Mouse (Mus musculus): Measurements from ENCODE around the gene Dis3l2. TPM values are rescaled to one million over a fixed set of nuclear protein-coding genes. Genes with fewer than 3 reads are reported as not detected.

Dis3l2 gene
- total RNA-seq (2021) = 10 to 100 TPM; 11.1 to 12.0 TPM
- long read RNA-seq, experiment 1, partial matches to known transcripts = 2 of 5 reads
- long read RNA-seq, experiment 1, other reads (novel, unspliced or antisense) = 1 of 5 reads
- long read RNA-seq, experiment 2, partial matches to known transcripts = 3 of 10 reads
- long read RNA-seq, experiment 2, other reads (novel, unspliced or antisense) = 2 of 10 reads

DNA sequence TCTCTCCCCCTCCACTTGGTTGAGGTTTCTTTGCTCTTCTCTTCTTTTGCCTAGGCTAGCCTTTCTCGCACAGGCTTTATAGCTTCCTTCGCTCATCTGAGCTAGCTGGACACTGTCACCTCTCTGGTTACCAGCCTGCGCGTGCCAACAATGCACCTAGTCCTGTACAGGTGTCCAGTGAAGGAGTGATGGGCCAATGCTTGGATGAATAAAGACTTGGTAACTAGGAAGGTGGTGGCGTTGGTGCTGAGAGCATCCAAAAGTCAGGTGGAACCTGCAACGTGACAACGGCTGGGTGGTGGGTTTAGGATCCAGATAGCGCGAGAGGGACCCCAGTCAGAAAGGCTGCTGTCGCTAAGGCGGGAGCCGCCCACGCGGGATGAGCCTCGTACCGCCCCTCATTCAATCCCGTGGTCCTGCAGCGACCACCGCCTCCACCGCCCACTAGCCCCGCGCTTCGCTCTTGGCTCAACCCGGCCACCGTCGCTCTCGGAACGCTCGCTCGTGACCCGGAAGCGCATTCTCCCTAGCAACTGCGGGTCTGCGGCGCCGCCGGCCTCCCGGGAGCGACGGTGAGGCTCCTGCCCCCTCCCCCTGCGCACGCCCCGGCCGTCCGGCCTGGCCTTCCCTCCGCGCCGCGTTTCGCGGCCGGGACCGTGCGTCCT lies at the start of gene Dis3l2:
Gene Dis3l2 (plus strand): TSS at position 509 of the 665 bp plus-strand sequence.
- peak; percentile 88 for DNase-seq
- intact Hi-C loops (cut with DNase I; ENCODE audit: low total_unique reads) = no loop called here

GRCm38 (mm10) chr1:86657071-86657470 lies 46.5 kb upstream of the Dis3l2 start:
- intact Hi-C loops (cut with DNase I; ENCODE audit: low total_unique reads) = no loop called here
- DNase-seq = no peak

- intact Hi-C loops (cut with DNase I; ENCODE audit: low total_unique reads) = loop anchor here (5.0 to 10.0 kb wide), 2 partner anchors 377 to 520 kb away; partner anchors contain the start of gene Prss56
- no peak for DNase-seq
Observed at GRCm38 (mm10) chr1:86665091-86665490, 38.5 kb upstream of the Dis3l2 start.

- intact Hi-C loops (cut with DNase I; ENCODE audit: low total_unique reads) = loop anchor here (5.0 to 10.0 kb wide), 2 partner anchors 373 to 515 kb away; partner anchors contain the start of gene Prss56
- peak; percentile 84 for DNase-seq
Observed at GRCm38 (mm10) chr1:86669552-86670273, 33.9 kb upstream of the Dis3l2 start.

DNA sequence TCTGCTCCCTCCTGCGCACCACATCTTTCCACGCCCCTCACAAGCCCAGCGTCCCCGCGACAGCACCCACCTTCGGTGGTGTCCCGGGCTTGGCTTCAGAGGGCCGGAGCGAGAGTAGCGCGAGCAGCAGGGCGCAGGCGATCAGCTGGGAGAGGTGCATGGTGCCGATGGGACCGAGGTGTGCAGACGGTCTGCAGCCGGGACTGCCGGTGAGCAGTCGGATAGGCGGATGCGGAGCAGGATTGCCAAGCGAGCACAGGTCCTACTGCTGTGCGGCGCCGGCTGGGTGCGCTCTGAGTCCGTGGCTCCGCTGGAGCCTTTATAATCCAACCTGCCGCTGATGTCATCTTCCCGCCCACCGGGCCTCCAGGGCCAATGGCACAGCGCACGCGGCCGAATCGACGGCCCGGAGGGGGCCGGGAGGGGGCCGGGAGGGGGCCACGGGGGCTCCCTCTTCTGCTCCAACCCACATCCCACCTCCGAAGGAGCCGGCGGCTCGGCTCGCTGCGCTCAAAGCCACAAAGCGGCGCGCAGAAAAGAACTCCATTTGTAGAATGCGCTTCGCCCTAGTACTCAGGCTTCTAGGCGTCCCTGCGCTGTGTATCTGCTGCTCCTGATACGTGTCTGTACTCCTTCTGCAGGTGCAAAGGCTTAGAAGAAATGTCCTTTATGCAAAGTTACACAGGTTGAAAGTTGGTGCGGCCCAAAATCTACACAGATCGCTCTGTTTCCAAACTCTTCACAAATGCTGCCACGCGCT lies 33.1 kb upstream of the Dis3l2 start, which contains the start of gene Nppc:
Gene Nppc (minus strand): TSS at position 293 of the 760 bp plus-strand sequence.
- peak; percentile 73 for DNase-seq
- intact Hi-C loops (cut with DNase I; ENCODE audit: low total_unique reads) = no loop called here

DNA sequence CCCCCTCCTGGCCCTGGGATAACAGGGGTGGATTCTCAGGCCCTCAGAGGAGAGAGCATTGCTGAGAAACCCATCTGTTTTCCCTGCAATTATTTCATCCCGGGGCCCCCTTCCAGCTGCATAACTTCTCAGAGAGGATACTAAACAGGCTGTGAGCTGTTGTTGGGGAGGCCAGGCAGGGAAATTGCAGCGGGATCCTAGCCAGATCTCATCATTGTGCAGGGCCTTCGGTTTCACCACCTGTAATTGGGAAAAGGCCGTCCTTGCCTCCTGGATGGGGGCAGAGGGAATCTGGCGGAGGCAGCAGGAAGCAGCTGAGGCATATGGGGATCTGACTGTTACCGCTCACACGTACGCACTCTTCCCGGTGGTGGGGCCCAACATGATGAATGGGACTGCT lies 29.2 kb upstream of the Dis3l2 start:
- intact Hi-C loops (cut with DNase I; ENCODE audit: low total_unique reads) = no loop called here

DNA sequence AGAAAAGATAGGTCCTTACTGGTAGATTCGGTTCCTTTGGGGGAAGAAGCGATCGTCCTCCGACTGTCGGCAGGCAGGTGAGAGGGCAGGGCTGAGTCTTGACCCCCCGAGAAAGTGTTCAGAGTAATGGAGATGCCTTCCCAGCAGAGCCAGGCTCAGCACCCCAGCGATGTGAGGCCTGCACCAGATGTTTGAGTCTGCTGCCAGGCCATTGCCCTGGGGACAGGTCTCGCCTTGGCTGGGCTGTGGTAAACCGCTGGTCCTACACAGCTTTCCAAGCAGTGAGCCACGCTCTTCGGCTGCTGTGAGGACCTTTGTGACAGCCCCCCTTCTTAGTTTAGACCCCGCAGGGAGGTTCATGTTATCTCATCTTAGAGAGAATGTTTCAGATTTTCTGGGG lies 28.5 kb upstream of the Dis3l2 start:
- intact Hi-C loops (cut with DNase I; ENCODE audit: low total_unique reads) = no loop called here

More for the DNA sequence above, 29.2 kb upstream of the Dis3l2 start:
- DNase-seq = peak; percentile 49

DNA sequence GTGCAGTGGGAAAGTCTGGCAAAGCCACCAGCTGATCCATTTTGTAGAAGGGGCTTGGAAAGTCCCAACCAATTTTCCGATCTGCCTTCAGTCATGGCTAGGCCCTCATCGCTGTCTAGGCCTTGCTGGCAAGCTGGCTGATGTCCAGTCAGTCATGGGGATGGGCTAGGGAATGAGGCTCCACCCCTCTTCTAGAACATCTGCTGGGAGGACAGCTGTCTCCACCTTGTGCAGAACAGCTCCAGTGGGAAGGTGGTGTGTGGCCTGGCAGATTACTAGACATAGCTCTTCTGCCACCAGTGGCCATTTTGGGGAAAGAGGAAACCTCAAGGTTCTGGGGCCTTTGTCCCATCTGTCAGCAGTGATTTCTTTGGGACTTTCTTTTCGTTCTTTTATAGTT lies 26.0 kb upstream of the Dis3l2 start:
- peak; percentile 29 for DNase-seq
- intact Hi-C loops (cut with DNase I; ENCODE audit: low total_unique reads) = no loop called here

More for the DNA sequence above, 28.5 kb upstream of the Dis3l2 start:
- peak; percentile 74 for DNase-seq

GRCm38 (mm10) chr1:86678667-86679066 lies 24.9 kb upstream of the Dis3l2 start:
- no peak for DNase-seq
- intact Hi-C loops (cut with DNase I; ENCODE audit: low total_unique reads) = no loop called here

GRCm38 (mm10) chr1:86687236-86687635 lies 16.4 kb upstream of the Dis3l2 start:
- intact Hi-C loops (cut with DNase I; ENCODE audit: low total_unique reads) = no loop called here
- no peak for DNase-seq

- intact Hi-C loops (cut with DNase I; ENCODE audit: low total_unique reads) = no loop called here
Observed at GRCm38 (mm10) chr1:86691027-86691426, 12.6 kb upstream of the Dis3l2 start.

GRCm38 (mm10) chr1:86696948-86697347 lies 6.7 kb upstream of the Dis3l2 start:
- DNase-seq = no peak
- intact Hi-C loops (cut with DNase I; ENCODE audit: low total_unique reads) = no loop called here

More at GRCm38 (mm10) chr1:86691027-86691426, 12.6 kb upstream of the Dis3l2 start:
- no peak for DNase-seq

DNA sequence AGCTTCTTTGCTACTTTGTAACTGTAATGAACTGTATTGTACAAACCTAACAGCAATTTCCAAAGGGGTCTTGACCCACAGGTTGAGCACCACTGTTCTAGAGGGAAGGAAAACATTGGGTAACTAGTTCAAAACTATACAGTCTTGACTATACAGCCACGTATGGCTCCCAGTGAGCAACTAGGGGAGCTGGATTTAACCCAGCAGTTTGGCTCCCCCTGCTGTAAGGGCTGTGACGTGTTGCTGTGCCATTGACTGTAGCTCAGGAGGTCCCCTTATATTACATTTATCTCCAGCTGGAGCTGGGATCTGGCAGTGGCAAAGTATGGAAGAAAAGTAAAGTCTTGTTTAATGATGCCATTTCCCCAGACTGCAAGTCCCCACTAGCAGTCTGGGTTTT lies 4.9 kb upstream of the Dis3l2 start:
- DNase-seq = no peak
- intact Hi-C loops (cut with DNase I; ENCODE audit: low total_unique reads) = no loop called here

- intact Hi-C loops (cut with DNase I; ENCODE audit: low total_unique reads) = no loop called here
Observed at GRCm38 (mm10) chr1:86699346-86700136, 4.1 kb upstream of the Dis3l2 start.

DNA sequence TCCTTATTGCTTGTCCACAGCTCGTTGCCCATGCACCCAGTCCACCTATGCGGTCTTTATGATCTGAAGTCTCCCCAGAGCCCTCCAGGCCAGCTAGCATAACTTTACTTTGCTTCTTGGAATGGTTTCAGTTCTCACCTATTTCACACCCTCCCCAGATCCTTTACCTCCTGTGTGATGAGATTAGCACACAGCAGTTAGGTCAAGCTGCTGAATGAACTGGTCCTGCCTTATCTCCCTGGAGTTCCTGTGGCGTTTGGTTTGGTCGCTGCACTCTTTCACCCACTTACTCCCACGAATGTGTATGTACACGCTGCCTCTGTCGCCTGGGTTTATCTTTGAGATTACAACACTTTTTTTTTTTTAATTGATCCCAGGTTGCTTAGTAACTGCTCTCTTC lies 3.2 kb upstream of the Dis3l2 start:
- DNase-seq = no peak
- intact Hi-C loops (cut with DNase I; ENCODE audit: low total_unique reads) = no loop called here

More at GRCm38 (mm10) chr1:86699346-86700136, 4.1 kb upstream of the Dis3l2 start:
- no peak for DNase-seq

- no peak for DNase-seq
- intact Hi-C loops (cut with DNase I; ENCODE audit: low total_unique reads) = no loop called here
Observed at GRCm38 (mm10) chr1:86703965-86704326, 338 bp downstream of the Dis3l2 start.

DNA sequence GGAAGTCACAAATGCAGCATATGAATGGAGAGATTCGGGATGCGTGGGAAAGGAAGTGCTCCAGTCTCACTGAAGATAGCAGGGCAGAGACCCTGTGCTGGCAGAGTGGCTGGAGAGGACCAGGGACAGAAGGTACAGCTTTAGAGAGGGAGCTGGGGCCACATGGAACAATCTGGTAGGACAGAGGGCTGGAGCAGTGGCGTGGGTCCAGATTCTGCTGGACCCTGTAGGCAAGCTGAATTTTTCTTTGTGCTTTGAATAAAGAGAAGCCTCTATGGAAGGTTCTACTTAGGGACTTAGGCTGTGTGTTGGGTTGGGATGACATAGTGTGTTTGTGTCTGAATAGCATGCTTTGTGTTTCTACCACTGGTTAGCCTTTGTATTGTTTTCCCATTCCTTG lies 1.9 kb downstream of the Dis3l2 start:
- no peak for DNase-seq
- intact Hi-C loops (cut with DNase I; ENCODE audit: low total_unique reads) = no loop called here

DNA sequence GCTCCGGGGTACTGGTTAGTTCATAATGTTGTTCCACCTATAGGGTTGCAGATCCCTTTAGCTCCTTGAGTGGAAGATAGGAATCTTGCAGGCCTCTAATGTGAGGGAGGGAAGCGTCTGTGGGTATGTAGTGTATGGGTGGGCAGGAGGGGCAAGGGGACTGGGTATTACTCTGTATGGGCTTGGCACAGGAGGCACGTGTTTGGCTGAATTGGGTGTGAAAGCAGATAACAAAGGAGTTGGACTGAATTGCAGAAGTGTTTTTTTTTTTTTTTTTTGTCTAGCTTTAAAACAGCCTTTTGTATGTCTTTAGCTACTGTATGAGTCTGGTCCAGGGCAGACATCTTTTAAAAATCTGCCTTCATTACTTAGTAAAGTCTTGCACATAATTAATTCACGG lies 5.9 kb downstream of the Dis3l2 start:
- DNase-seq = no peak
- intact Hi-C loops (cut with DNase I; ENCODE audit: low total_unique reads) = no loop called here

GRCm38 (mm10) chr1:86712045-86712444 lies 8.4 kb downstream of the Dis3l2 start:
- intact Hi-C loops (cut with DNase I; ENCODE audit: low total_unique reads) = no loop called here
- DNase-seq = no peak
